Mouse (Mus musculus): ENCODE measurements around the gene Il1rl2.
"Not testable (repeated sequence)": the region's sequence is repeated elsewhere in the genome, so short reads cannot be mapped to it uniquely, and the experiment has no call there.

Gene Il1rl2

DNA sequence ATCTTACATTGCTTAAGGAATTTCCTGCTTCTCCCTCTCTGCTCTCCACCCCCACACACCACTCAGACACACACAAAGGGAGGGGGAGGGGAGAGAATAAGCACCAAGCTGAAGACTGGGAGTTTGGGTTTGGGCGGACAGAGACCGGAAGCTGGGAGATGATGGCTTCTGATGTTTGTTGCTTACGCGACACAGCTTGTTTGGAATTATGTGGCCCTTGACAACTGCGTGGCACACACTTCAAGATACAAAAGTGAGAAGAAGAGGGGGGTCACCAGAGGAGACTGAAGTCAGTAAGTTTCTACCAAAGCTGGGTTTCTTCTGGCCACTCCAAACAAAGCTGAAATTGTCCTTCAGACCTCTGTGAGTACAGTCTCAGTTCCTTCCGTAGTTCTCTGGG lies at the start of gene Il1rl2:
Il1rl2 (plus strand) TSS at position 154 of the 400 bp plus-strand sequence.
- peak; percentile 75 for DNase-seq (ENCODE audit: low read depth, low spot score)

DNA sequence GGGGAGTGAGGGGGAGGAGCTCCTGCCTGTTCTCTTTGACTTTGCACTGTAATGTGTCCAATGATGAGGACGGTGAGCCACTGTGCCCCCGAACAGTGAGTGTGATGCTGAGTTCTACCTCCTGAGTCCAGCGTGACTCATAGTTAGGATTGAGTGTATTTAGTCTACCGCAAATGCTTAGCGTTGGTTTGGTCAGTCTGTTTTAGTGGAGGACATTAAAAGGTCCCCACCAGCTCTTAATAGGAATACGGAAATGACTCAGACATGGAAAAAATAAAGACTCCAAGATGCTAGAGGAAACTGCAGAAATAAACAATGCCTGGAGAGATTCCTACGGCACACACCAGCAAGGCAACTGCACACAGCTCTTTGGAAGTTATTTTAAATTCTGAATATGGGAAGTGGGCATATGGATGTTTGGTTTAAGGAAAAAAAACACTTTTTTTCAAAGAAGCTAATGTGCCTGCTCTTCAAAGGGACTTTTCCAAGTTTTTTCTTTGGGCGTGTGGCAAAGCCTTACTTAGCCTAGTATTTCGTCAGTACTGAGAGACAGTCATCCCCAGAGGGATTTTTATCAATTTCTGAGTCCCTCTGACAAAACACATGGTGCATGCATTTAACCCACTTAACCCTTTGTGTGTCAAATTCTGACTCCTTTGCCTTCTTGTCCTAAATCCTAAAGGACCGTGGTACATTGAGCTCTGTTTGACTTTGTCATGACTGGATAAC lies 49.0 kb upstream of the Il1rl2 start:
- no peak for DNase-seq (ENCODE audit: low read depth, low spot score)

DNA sequence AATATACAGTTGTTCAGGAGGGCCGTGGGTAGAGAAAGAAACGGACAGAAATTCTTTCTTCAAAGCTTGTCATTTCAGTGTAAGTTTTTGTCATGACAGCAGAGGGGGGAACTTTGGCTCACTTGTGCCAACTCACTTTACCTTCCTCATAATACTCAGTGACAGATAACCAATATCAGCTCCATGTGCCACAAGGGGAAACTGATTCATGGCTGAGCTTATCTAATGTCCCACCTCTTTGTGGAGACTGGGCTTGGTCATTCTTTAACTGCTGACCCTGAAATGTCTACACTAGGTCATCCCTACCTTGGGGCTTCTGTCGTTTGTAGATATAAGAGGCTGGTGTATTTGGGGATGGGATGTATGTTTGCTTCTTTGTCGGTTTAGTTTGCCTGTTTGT lies 46.5 kb upstream of the Il1rl2 start:
- DNase-seq (ENCODE audit: low read depth, low spot score), result no peak

DNA sequence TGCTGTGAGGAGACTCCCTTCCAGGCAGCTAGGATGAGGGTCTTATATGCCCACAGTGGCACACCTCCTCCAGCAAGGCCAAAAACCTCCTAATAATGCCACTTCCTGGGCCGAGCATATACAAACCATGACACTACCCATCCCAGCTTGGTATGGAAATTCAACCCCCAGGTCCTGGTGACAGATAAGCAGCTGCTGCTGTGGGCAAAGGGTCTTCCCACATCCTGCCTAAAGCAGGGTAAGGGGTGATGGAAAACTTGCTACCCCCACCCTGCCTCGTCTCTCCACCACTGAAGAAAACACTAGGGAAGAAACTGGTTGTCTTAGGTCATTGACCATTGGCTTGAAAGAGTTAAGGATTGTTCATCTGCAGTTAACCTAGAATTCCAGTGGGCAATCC lies 45.7 kb upstream of the Il1rl2 start:
- DNase-seq (ENCODE audit: low read depth, low spot score), result no peak

DNA sequence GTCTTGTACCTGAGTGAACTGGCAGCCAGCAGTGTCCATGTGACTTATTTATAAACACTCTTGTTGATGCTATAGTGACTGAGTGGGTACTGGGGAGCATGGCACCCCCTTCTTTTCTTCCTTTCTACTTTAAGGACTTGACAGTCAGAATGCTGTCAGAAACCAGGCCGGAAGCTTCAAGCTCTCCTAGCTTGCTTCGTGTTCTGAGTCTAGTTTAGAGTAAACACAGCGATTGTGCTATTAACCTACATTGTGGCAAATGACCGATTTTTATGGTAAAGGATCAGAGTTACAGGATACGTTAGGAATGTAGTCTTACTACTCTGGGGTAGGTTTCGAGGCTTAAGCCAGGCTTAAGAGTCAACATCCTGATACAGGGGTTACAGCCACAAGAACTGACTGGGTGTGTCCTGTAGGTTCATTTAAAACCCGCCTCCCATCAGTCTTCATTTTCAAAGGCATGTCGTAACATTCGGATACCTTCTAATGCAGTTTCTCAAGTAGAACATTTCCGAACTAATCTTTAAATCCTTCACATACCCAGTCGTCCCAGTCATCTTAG lies 45.1 kb upstream of the Il1rl2 start:
- DNase-seq (ENCODE audit: low read depth, low spot score), result no peak

DNA sequence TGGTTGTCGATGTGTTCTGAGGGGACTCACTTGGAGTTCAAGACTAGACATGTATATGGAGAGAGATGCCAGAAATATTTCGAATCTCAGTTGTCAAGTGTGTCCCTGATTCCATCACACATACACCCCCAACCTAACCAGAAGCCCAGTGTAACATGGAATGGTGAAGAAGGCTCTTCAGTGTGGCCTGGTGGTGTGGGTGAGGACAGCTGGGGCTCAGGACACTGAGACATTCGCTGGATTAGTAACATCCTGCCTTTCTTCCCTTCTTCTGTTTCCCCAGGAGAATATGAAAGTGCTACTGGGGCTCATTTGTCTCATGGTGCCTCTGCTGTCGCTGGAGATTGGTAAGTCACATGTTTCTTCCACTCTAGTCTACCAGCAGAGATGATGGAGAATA lies 42.5 kb upstream of the Il1rl2 start:
- DNase-seq (ENCODE audit: low read depth, low spot score), result no peak

DNA sequence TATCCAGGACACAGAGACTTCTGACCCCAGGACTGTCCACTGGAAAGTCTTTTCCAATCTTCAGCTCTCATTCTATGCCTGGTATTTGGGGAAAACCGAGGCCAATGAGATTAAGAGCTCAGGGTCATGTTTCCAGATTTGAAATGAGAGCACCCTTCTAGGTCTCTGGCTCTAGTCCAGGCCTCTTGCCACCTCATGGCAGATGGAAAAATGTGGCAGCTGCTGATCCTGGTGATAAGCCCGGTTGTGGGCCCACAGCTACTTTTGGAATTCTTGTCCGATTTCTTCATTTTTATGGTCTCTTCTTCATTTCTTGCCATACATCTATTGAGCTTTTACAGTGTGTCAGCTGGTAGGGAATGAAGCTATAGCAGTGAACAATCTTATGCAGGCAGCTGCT lies 42.0 kb upstream of the Il1rl2 start:
- no peak for DNase-seq (ENCODE audit: low read depth, low spot score)

DNA sequence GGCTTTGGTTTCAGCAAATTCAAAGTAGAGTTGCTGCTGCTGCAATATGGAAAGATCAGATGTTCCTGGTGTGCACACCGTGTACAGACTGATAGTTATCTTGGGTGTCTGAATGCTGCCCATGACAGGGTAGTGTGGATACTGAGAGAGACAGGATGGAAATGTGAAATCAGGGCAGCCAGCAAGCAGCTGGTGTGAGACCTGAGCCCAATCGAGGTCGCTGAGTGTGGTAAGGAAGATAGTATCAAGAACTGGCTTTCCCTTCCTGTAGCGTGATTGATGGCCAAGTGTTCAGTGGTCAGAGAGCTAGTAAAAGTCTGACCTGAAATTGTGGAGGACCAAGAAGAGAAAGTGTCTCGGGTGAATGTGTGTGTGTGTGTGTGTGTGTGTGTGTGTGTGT lies 40.4 kb upstream of the Il1rl2 start:
- DNase-seq (ENCODE audit: low read depth, low spot score), result peak; percentile 39

DNA sequence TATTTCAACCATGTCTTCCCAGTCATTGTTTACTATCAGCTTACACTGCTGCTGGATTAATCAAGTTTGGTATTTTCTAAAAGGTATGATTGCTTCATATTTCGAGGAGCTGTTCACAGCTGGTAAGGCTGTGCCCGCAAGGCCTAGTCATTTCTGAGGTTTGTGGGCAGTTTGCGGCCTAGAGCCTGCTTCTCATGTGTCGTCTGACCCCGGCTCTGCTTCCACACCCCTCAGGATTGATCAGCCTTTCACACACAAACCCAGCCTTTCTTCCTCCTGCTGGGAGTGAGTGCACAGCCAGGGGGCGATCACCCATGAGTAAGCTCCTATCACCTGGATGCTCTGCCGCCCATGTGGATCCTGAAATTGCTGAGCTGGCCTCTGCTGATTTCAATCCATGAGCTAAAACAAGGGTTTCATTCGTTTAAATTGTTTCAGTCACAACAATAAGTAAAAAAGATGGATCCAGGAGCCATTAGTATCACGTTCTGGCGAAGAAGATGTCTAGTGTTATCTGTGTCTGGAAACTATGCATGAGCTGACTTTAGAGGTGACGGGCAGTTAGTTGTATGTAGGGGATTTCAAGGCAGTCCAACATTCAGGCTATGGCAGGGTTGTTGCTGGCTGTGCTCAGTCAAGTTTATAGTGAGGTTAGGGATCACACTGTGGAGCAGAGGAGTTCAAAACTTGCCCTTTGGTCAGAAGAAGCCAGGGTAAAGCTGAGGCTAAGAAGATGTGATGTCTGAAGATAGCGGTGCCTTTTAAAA lies 33.7 kb upstream of the Il1rl2 start:
- DNase-seq (ENCODE audit: low read depth, low spot score), result no peak

DNA sequence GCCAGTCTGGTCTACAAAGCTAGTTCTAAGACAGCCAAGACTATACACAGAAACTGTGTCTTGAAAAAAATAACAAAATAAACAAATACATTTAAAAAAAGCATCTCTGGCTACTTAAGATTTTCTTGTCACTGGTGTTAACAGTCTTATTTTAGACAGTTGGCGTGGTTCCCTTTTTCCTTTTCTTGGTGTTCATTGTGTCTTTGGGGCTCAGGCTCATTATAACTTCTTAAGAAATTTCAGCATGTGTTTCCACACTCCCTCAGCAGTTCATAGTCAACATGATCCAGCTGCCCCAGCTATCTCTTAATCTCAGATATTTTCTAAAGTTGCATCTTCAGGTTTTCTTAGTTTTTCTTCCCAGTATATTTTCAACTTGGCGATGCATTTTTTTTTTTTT lies 32.2 kb upstream of the Il1rl2 start:
- DNase-seq (ENCODE audit: low read depth, low spot score), result no peak

DNA sequence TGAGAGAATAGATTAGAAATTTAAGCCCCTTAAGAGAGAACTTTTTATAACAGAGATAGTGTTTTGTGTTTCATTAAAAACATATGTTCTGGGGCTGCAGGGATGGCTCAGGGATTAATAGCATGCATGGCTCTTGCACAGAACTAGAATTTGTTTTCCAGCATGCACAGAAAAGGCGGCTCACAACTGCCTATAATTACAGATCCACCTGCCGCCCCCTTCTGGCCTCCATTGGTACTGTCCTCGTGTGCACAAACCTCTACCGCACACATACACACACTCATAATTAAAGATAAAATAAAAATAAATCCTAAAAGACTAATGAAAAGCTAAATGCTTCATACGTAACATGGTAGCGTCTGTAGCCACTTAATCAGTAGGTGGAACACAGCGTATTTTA lies 30.5 kb upstream of the Il1rl2 start:
- no peak for DNase-seq (ENCODE audit: low read depth, low spot score)

DNA sequence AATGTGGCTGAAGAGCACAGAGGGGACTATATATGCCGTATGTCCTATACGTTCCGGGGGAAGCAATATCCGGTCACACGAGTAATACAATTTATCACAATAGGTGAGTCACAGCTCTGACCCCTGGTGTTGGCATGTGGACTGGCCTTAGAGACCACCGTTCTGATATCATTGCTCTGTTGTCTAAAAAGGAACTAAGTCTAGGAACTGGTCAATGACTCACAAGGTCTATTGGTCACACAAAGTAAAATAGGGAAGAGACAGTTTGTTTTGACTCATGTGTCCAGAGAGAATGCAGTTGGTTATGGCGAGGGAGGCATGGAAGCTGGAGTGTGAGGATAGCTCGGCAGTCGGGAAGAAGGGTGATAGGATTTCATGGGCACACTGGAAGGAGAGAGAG lies 29.6 kb upstream of the Il1rl2 start:
- DNase-seq (ENCODE audit: low read depth, low spot score), result no peak

DNA sequence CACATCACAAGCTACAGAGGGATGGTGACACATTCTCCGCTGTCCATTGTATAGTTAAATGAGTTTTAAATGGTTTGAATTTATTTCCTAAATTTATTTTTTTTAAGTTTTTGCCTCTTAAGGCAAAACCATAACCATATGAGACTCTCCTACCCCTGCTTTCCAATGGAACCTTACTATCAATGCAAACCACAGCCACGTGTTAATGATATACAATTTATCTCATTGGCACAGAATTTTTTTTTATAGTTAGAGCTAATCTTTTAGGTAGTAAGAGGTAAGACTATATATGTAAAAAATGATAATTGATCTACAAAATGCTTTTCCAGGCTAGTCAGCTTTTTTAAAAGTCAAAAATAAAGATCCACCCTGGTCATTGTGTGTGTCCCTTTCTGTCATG lies 26.4 kb upstream of the Il1rl2 start:
- DNase-seq (ENCODE audit: low read depth, low spot score), result no peak

DNA sequence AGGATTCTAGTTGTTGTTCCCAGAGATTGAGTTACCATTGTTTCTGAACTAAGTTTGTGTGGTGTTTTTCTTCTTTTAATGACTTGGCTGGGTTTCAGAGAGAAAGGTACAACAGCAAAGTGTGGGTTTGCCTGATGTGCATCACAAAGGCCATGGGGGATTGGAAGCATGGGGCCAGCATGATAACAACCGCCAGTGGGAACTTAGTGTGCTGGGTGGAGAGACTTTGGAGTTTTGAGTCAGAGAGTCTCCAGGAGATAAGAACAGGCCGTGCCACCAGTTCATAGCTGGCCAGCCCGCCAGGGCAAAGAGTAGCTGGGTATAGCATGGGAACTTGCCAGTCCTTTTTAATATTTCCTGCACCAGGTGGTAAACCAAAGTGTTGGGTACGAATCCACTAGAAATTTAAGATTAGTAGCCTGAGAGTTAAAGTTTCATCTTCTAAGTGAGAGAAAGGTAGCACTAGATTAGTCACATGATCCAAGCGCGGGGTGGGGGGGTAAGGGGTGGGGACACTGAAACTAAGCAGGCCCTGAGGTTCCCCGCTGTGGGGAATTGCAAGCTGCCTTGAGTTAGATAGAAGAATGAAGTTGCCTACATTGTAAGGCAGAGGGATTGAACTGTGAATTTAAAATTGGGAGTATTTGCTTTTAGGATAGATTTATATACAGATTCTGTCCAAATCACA lies 21.1 kb upstream of the Il1rl2 start:
- no peak for DNase-seq (ENCODE audit: low read depth, low spot score)

DNA sequence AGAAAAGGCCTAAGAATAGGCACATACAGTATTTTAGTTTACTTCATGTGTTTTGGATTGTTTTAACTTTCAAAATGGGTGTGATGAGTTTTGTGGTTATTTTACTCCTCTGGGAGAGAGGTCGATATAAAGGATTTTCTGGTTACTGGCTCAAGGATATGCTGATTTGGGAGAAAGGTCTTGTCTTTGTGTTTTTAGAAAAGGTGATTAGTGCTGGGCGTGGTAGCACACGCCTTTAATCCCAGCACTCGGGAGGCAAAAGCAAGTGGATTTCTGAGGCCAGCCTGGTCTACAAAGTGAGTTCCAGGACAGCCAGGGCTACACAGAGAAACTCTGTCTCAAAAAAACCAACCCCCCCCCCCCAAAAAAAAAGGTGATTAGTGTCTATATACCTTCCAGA lies 20.1 kb upstream of the Il1rl2 start:
- not testable (repeated sequence) for DNase-seq (ENCODE audit: low read depth, low spot score)

DNA sequence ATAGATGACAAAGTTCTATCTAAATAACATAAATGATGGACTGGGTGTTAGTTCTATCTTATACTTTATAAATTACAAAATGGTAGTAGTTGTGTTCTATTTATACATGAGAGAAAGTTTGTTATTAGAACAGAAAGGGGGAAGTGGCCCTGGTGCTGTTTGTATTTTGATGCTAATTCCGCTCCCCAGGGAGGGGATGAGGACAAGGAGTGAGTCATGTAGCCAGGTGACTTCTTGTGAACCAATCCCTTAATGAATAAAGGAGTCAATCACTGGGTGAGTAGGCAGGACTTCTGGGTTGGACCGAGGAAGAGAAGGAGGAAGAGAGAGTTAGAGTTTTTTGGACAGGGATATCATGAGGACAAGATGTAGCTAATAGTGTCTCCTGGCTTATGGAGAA lies 18.3 kb upstream of the Il1rl2 start:
- DNase-seq (ENCODE audit: low read depth, low spot score), result no peak

DNA sequence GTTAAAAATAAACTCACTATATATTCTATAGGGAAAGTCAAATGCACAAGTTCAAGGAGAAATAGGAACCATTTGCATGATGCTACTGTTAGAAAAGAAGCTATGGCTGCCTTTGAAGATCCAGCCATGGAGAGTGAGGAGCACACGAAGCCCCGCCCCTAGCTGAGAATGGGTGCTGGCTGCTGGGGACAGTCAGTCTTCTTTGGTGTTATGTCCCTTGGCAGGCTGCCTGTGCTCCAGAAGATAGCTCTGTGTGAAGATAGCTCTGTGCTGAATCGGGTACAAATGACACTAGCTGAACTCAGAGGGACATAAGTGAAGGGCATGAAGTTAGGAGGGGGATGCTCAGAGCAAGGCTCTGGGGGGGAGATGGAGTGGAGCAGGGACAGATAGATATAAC lies 13.3 kb upstream of the Il1rl2 start:
- no peak for DNase-seq (ENCODE audit: low read depth, low spot score)

DNA sequence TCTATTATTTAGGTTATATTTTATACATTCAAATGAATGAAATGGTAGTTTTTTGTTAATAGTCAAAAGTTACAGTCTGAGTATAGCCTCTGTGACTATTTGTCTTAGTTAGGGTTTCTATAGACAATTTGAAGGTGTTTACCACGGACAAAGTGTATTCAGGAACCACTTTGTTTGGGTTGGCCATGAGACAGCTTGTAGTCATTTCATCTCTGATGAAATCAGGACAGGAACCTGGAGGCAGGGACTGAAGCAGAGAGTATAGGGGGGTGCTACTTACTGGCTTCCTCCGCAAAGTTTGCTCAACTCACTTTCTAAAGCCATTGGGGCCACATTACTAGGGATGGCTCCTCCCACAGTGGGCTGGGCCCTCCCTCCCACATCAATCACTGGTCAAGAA lies 12.8 kb upstream of the Il1rl2 start:
- no peak for DNase-seq (ENCODE audit: low read depth, low spot score)

DNA sequence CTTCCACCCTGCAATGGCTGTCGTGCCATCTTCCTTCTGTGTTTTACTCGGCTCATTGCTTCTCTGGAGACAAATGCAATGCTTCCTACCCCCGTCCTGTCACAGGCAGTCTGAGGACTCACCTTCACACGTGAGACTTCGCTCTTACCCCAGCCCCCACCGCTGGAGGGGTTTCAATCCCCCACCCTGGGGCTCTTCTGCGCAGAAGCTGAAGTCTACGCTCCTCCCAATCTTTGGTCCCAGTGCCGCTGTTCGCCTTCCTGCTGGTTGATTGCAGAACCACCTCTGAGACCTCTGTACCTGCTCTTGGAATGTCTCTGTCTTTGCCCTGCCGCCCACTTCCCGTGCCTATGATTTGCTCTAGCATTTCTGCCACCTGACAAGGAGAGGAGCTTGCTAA lies 10.4 kb upstream of the Il1rl2 start:
- no peak for DNase-seq (ENCODE audit: low read depth, low spot score)

DNA sequence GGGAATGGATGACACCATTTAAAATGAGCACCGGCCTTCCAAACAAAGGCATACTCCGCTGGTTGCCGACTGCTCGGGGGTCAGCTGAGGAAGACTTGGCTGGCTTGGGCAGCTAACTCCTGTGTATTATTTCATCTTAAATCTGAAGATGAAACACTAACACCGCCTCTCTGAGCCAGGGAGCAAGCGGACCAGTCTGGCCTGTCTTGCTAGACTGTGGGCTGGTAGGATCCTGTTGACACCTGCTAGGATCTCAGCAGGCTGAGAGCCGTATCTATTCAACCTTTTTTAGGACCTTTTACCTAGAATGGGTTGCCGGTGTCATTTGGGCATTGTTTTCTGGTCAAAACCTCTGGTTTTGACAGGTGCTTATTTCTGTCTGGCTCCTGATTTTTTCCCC lies 6.8 kb upstream of the Il1rl2 start:
- DNase-seq (ENCODE audit: low read depth, low spot score), result no peak

DNA sequence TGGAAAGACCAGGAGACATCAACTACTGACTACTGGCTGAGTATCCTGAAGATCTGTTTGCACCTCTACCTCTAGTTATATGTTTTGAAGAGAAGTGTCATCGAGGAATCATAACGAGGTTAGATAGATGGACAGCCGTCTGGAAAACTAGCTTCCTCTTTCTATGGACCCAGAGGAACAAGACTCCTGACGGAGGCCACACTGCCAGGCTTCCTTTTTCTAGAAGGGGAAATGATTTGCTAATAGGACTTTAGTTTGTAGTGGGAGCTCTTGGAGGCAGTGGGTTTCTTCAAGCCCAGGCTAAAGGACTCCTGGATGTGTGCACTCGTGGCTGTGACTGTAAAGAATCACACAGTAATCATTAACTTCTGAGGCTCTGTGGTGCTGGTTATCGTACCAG lies 2.6 kb upstream of the Il1rl2 start:
- no peak for DNase-seq (ENCODE audit: low read depth, low spot score)

DNA sequence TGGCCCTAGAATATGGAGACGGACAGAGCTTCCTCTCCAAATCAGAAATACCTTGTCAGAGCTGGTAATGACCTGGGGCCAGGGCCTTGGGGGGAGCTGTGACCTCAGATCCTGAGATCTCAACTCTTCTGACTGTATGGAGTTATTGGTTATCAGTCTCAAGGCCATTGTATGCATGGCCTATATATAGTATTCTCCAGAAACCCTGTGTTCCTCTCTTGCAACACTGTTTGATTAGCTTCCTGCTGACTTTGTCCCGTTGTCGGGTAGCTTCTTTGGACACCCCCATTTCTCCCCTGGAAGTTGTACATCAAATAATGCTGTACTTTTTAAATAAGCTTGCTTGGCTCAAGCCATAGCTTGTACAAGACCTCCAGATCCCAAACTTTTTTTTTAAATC lies 1.9 kb upstream of the Il1rl2 start:
- no peak for DNase-seq (ENCODE audit: low read depth, low spot score)

All from CD4-positive helper T cell, adult 2 months (primary cell).